Mouse (Mus musculus): ENCODE measurements around the gene Lgr6.

GRCm38 (mm10) chr1:135105124-135105523, at the start of gene Lgr6:
- no peak for TF ChIP-seq CTCF (IDR thresholded peaks at IDR 0.05; ENCODE audit: low read depth, low read length)
- no peak for TF ChIP-seq POLR2A (IDR thresholded peaks at IDR 0.05; ENCODE audit: borderline replicate concordance, low read depth, low read length)

Data from bone marrow macrophage, adult 2 months (primary cell).